Mouse (Mus musculus) spleen, postnatal 14 days (tissue): ENCODE measurements around the gene Sh2d3c.

Experiments
- DNase-seq, 2 experiments: peaks; one replicate each; pipeline ENCODE4 v3.0.0; 2021 to 2022; ENCODE audit warnings: low spot score in 2 of 2

The Sh2d3c gene

GRCm38 (mm10) chr2:32756674-32757055 is 35.8 kb downstream of the Sh2d3c start:
- no peak for DNase-seq

- peak; percentile 92 to 94 for DNase-seq
Measured at GRCm38 (mm10) chr2:32757056-32757845, 36.4 kb downstream of the Sh2d3c start, which contains the start of gene Tor2a. TSS of gene Tor2a (plus strand) at chr2:32757234.

- DNase-seq, result no peak
Measured at GRCm38 (mm10) chr2:32758503-32758902, 37.6 kb downstream of the Sh2d3c start.

GRCm38 (mm10) chr2:32759001-32759400 is 38.1 kb downstream of the Sh2d3c start:
- DNase-seq, result no peak

- no peak for DNase-seq
Measured at GRCm38 (mm10) chr2:32761361-32761760, 40.5 kb downstream of the Sh2d3c start.

- DNase-seq, result no peak
Measured at GRCm38 (mm10) chr2:32761859-32762258, 41.0 kb downstream of the Sh2d3c start.

GRCm38 (mm10) chr2:32763353-32763752 is 42.5 kb downstream of the Sh2d3c start:
- no peak for DNase-seq

GRCm38 (mm10) chr2:32767241-32767640 is 46.4 kb downstream of the Sh2d3c start:
- no peak for DNase-seq

- no peak for DNase-seq
Measured at GRCm38 (mm10) chr2:32768661-32769285, 47.9 kb downstream of the Sh2d3c start.

GRCm38 (mm10) chr2:32769327-32770085 is 48.7 kb downstream of the Sh2d3c start:
- no peak for DNase-seq

GRCm38 (mm10) chr2:32771886-32772285 is 51.0 kb downstream of the Sh2d3c start:
- DNase-seq, result no peak

- DNase-seq, result no peak
Measured at GRCm38 (mm10) chr2:32772626-32773279, 51.9 kb downstream of the Sh2d3c start.

GRCm38 (mm10) chr2:32775359-32776074 is 54.7 kb downstream of the Sh2d3c start, which contains the start of the genes Ttc16 and Ptrh1:
TSS of gene Ttc16 (minus strand) at chr2:32775633.
TSS of gene Ptrh1 (plus strand) at chr2:32775786.
- DNase-seq, result peak; percentile 86 to 94

GRCm38 (mm10) chr2:32776192-32776591 is 55.3 kb downstream of the Sh2d3c start:
- no peak for DNase-seq

- DNase-seq, result no peak
Measured at GRCm38 (mm10) chr2:32778081-32778480, 57.2 kb downstream of the Sh2d3c start.

GRCm38 (mm10) chr2:32779131-32779530 is 58.3 kb downstream of the Sh2d3c start:
- DNase-seq, result peak in 1 of 2 experiments; percentile 40

- no peak for DNase-seq
Measured at GRCm38 (mm10) chr2:32779714-32780113, 58.9 kb downstream of the Sh2d3c start.

- no peak for DNase-seq
Measured at GRCm38 (mm10) chr2:32781710-32782109, 60.9 kb downstream of the Sh2d3c start.

- DNase-seq, result no peak
Measured at GRCm38 (mm10) chr2:32784048-32784681, 63.3 kb downstream of the Sh2d3c start, which contains the start of gene Cfap157. TSS of gene Cfap157 (minus strand) at chr2:32784428.

GRCm38 (mm10) chr2:32787176-32787575 is 66.3 kb downstream of the Sh2d3c start:
- no peak for DNase-seq
